Mouse (Mus musculus) heart, embryonic 14.5 days (tissue): ENCODE results near the gene Ptpru. TPM values are rescaled to one million over a fixed set of nuclear protein-coding genes. Genes with fewer than 3 reads are reported as not detected.

ENCODE experiments used
- ATAC-seq: fragments of 200-750 bp; cut with Nextera tagmentation; 2 replicates; pipeline ENCODE4 v1.8.0; 2017; ENCODE audit warnings: low read depth, moderate TSS enrichment; ENCODE audit not compliant: insufficient number of reproducible peaks, insufficient read depth, low FRiP score
- H3K27ac ChIP-seq, 2 experiments: fragments of 200-500 bp in 1 of 2; fragments of 300-500 bp in 1 of 2; sonication (generic) in 1 of 2; replicated peaks in 1 of 2; 2 replicates each; pipeline ENCODE4 v1.5.1; 2012 to 2014; ENCODE audit warnings: low read depth in 2 of 2, low read length in 2 of 2, control low read depth in 1 of 2, mild to moderate bottlenecking in 1 of 2, mixed read lengths in 1 of 2; ENCODE audit not compliant: control insufficient read depth in 1 of 2, insufficient read depth in 1 of 2
- H3K27me3 ChIP-seq: fragments of 300-500 bp; sonication (generic); 2 replicates; pipeline ENCODE4 v1.6.1; 2014; ENCODE audit warnings: mild to moderate bottlenecking, low read length, control low read depth; ENCODE audit not compliant: control insufficient read depth, insufficient read depth
- H3K36me3 ChIP-seq: fragments of 300-500 bp; sonication (generic); 2 replicates; pipeline ENCODE4 v1.6.1; 2014; ENCODE audit warnings: mild to moderate bottlenecking, control low read depth, low read length, mixed read lengths; ENCODE audit not compliant: control insufficient read depth, insufficient read depth
- H3K4me1 ChIP-seq, 2 experiments: fragments of 200-500 bp in 1 of 2; fragments of 300-500 bp in 1 of 2; sonication (generic) in 1 of 2; 2 replicates each; pipeline ENCODE4 v1.6.1; 2012 to 2014; ENCODE audit warnings: low read length in 2 of 2, control low read depth in 1 of 2, mixed read lengths in 1 of 2; ENCODE audit not compliant: control insufficient read depth in 2 of 2, insufficient read depth in 2 of 2
- H3K4me2 ChIP-seq: fragments of 300-500 bp; sonication (generic); 2 replicates; pipeline ENCODE4 v1.6.1; 2014; ENCODE audit warnings: mild to moderate bottlenecking, low read length
- H3K4me3 ChIP-seq, 2 experiments: fragments of 200-500 bp in 1 of 2; fragments of 300-500 bp in 1 of 2; sonication (generic) in 1 of 2; 2 replicates each; pipeline ENCODE4 v1.5.1; 2012 to 2014; ENCODE audit warnings: low read length in 2 of 2, mild to moderate bottlenecking in 2 of 2, control low read depth in 1 of 2, low read depth in 1 of 2, moderate library complexity in 1 of 2; ENCODE audit not compliant: control insufficient read depth in 1 of 2, insufficient read depth in 1 of 2
- H3K9ac ChIP-seq: fragments of 300-500 bp; sonication (generic); 2 replicates; pipeline ENCODE4 v1.6.1; 2014; ENCODE audit warnings: mild to moderate bottlenecking, low read length
- H3K9me3 ChIP-seq: fragments of 300-500 bp; sonication (generic); 2 replicates; pipeline ENCODE4 v1.6.1; 2016; ENCODE audit warnings: low read length, control low read depth; ENCODE audit not compliant: control insufficient read depth
- WGBS: fragments of 180-500 bp; shearing (Covaris S2); extraction: QIAGEN DNeasy Blood & Tissue Kit; methylation state at CpG from one replicate; pipeline ENCODE4 v1.1.7; 2014; 5-methylcytosine and 5-hydroxymethylcytosine counted together
- polyA plus RNA-seq: library from polyadenylated mRNA; unstranded; fragments of >200 nt; fragmentation: Nextera tagmentation; extraction: Ambion mirVana; gene quantifications from 2 replicates; pipeline ENCODE4 v1.2.1, GENCODE M21; 2014

The Ptpru gene
- polyA plus RNA-seq, 1 experiment from 2014 or later, result 1.2 TPM

GRCm38 (mm10) chr4:131874567-131874966, 36.5 kb upstream of the Ptpru start:
- peak overlapping the region; percentile 96 for H3K4me2 ChIP-seq
- ATAC-seq, result no peak
- peaks cover 5 to 46% of the 10 kb centered on the region in 2 experiments for H3K4me1 ChIP-seq
- H3K36me3 ChIP-seq, result no peaks in the 10 kb centered on the region
- no peaks in the 10 kb centered on the region for H3K9me3 ChIP-seq
- peak overlapping the region; percentile 92 to 100 for H3K27ac ChIP-seq
- peak overlapping the region; percentile 99 to 100 for H3K4me3 ChIP-seq
- 1% methylated on average over 11 of the region's 11 CpGs for WGBS
- H3K9ac ChIP-seq, result peak overlapping the region; percentile 100
- H3K27me3 ChIP-seq, result no peaks in the 10 kb centered on the region

- Histone ChIP-seq H3K4me3 (peak overlapping the region; percentile 99 to 100), H3K27ac (peak overlapping the region; percentile 92 to 100), H3K27me3 (no peaks in the 10 kb centered on the region), H3K4me1 (peaks cover 5 to 44% of the 10 kb centered on the region in 2 experiments), H3K9ac (peak overlapping the region; percentile 100), H3K4me2 (peak overlapping the region; percentile 96), H3K36me3 (no peaks in the 10 kb centered on the region), H3K9me3 (no peaks in the 10 kb centered on the region)
- no peak for ATAC-seq
- 0% methylated on average over 20 of the region's 20 CpGs for WGBS
Measured at GRCm38 (mm10) chr4:131874169-131874536, 36.1 kb upstream of the Ptpru start.

- H3K4me3 ChIP-seq, result peak within 1 kb of the TSS; percentile 99 to 100
- WGBS, result 1% methylated on average over 98 of the region's 116 CpGs
- peak within 1 kb of the TSS; percentile 100 for H3K9ac ChIP-seq
- H3K27ac ChIP-seq, result peak within 1 kb of the TSS; percentile 99 to 100
- no peaks in the 10 kb centered on the region for H3K27me3 ChIP-seq
- H3K36me3 ChIP-seq, result no peaks in the 10 kb centered on the region
- H3K4me1 ChIP-seq, result peaks cover 5 to 40% of the 10 kb centered on the region in 2 experiments
- no peaks in the 10 kb centered on the region for H3K9me3 ChIP-seq
- peak within 1 kb of the TSS; percentile 96 for H3K4me2 ChIP-seq
- peak; percentile 92 for ATAC-seq
Measured at GRCm38 (mm10) chr4:131873293-131874168, 35.4 kb upstream of the Ptpru start, which contains the start of gene Srsf4. TSS of gene Srsf4 (plus strand) at chr4:131873617.

- H3K36me3 ChIP-seq, result 0 out of 2 replicates have a peak, but pooled peaks cover 2% of the 10 kb centered on the region
- 0 out of 2 replicates have a peak, but pooled peaks have one; percentile 2 for ATAC-seq
- H3K27ac ChIP-seq, result peak overlapping the region; percentile 82 to 86
- peak overlapping the region; percentile 66 for H3K4me2 ChIP-seq
- peaks cover 5 to 39% of the 10 kb centered on the region in 2 experiments for H3K4me1 ChIP-seq
- no peaks in the 10 kb centered on the region for H3K27me3 ChIP-seq
- H3K9me3 ChIP-seq, result no peaks in the 10 kb centered on the region
- H3K4me3 ChIP-seq, result peak overlapping the region; percentile 70 to 100
- peak overlapping the region; percentile 100 for H3K9ac ChIP-seq
- WGBS, result 10% methylated on average over 11 of the region's 11 CpGs
Measured at GRCm38 (mm10) chr4:131872672-131873292, 34.7 kb upstream of the Ptpru start.

- no peak for ATAC-seq
- H3K27me3 ChIP-seq, result no peaks in the 10 kb centered on the region
- no peak overlapping the region for H3K4me3 ChIP-seq
- H3K36me3 ChIP-seq, result peaks cover 50% of the 10 kb centered on the region
- no peak overlapping the region for H3K4me2 ChIP-seq
- 81% methylated on average over 4 of the region's 4 CpGs for WGBS
- H3K9me3 ChIP-seq, result no peaks in the 10 kb centered on the region
- H3K9ac ChIP-seq, result no peak overlapping the region
- peaks cover 0 to 2% of the 10 kb centered on the region in 2 experiments; a peak in 1 of 4 replicates for H3K4me1 ChIP-seq
- no peak overlapping the region for H3K27ac ChIP-seq
Measured at GRCm38 (mm10) chr4:131861341-131861739, 23.3 kb upstream of the Ptpru start.

DNA sequence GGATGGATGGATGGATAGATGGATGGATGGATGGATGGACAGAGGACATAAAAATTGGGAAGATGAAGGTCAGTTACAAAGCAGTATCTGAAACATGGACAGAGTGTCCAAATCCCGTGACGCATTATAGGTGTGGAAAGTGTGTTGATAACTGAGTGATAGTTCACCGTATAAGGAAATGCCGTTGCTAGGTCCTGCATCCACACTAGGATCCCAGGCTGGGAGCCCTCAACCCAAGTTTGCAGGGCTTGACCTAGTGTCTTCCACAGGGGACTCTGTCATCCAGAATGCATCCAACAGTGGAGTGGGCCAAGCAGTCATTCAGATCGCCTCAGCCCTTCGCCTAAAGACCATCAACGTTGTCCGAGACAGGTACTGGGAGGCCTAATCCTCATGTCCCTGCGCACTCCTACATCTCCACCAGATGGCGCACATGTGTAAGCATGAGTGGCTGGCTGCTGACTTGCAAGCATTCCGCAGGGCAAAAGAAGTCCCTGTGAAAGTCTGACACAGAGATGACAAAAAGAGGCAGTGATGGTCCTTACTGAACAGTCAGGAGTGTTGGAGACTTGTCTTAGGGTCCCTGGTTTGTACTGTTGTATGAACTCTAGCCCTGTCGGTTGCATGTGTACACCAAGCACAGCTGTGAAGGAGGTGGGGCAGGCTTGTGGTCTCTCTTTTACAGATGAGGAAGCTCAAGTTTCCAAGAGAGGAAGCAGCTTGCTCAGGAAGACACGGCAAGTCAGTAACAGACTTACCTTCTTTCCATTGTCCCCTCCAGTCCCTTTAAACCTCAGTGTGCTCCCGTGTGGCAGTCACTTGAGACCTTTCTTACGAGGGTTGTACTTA, 22.6 kb upstream of the Ptpru start:
- Histone ChIP-seq H3K4me1 (peaks cover 0 to 2% of the 10 kb centered on the region in 2 experiments; a peak in 1 of 4 replicates), H3K9me3 (no peaks in the 10 kb centered on the region), H3K4me3 (no peak overlapping the region), H3K9ac (no peak overlapping the region), H3K27ac (no peak overlapping the region), H3K4me2 (no peak overlapping the region), H3K36me3 (peaks cover 47% of the 10 kb centered on the region), H3K27me3 (no peaks in the 10 kb centered on the region)
- ATAC-seq, result no peak
- WGBS, result 42% methylated on average over 15 of the region's 15 CpGs

DNA sequence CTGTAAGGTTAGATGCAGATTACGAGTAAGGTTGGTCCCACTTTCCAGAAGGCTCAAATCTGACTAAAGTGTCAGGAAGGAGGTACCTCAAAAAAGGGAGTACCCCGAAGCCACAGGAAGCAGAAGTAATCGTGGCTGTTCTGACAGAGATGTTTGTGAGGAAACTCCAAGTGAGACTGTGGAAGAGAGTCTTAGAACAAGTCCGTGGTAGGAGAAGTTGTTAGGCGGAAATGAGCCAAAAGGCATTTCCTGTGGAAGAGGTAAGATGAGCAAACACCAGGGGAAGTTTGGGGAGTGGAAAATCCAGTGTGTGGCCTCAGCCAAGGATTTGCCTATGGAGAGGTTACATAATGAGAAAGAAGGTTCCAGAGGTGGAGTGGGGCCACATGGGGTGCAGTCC, 16.9 kb upstream of the Ptpru start:
- no peak for ATAC-seq
- no peaks in the 10 kb centered on the region for H3K27me3 ChIP-seq
- WGBS, result 69% methylated on average over 5 of the region's 5 CpGs

More for the DNA sequence above, 16.9 kb upstream of the Ptpru start:
- H3K4me3 ChIP-seq, result no peak overlapping the region
- peaks cover 4 to 8% of the 10 kb centered on the region in 2 experiments for H3K4me1 ChIP-seq
- no peak overlapping the region for H3K27ac ChIP-seq
- no peaks in the 10 kb centered on the region for H3K9me3 ChIP-seq
- H3K9ac ChIP-seq, result no peak overlapping the region
- H3K4me2 ChIP-seq, result no peak overlapping the region
- peaks cover 27% of the 10 kb centered on the region for H3K36me3 ChIP-seq
